Mouse (Mus musculus): Measurements from ENCODE around the gene Gm44805. TPM values are rescaled to one million over a fixed set of nuclear protein-coding genes. Genes with fewer than 3 reads are reported as not detected.

The Gm44805 gene
- total RNA-seq, 2 experiments from 2014 or later, result not detected

DNA sequence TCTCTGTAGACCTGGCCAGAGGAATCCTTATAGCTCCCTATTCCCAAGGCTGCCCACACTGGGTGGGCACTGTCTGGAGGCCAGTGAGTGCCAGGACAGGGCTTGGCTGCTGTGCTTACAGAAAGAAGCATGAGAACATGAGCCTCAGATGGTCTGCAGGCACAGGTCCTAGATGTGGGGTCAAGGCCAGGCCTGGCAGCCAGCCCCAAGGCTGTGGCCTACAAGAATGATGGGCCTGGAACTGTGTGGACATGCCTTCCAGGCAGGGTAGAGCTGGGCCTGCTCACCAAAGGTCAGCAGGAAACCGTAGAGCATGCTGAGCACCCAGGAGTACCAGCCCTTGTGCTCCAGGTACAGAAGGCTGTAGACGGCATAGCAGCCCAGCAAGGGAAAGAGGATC, 46.6 kb downstream of the Gm44805 start:
- no peak for DNase-seq (ENCODE audit: extremely low spot score in 1 of 2, low spot score in 1 of 2)

- no peak for DNase-seq (ENCODE audit: extremely low spot score in 1 of 2, low spot score in 1 of 2)
Measured at GRCm38 (mm10) chr7:19633855-19634254, 47.4 kb downstream of the Gm44805 start.

DNA sequence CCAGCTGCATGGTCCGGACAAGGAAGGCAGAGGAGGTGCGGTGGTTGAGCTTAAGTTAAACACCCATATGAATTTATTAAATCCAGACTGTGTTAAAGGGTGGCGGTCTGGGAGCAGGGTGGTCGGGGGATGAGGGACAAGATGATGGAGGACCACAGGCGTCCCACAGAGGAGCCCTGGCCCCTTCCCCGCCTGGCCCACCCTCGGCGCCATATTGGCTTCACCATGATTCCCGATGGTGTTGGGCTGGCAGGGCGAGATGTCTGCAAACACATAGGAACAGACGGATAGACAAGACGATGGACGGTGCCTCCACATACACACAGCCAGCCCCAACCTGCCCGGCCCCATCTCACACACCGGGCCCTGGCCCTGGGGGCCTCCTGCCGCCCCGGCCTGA, 48.0 kb downstream of the Gm44805 start:
- DNase-seq (ENCODE audit: extremely low spot score in 1 of 2, low spot score in 1 of 2), result no peak

- no peak for DNase-seq (ENCODE audit: extremely low spot score in 1 of 2, low spot score in 1 of 2)
Measured at GRCm38 (mm10) chr7:19632720-19633119, 48.5 kb downstream of the Gm44805 start.

DNA sequence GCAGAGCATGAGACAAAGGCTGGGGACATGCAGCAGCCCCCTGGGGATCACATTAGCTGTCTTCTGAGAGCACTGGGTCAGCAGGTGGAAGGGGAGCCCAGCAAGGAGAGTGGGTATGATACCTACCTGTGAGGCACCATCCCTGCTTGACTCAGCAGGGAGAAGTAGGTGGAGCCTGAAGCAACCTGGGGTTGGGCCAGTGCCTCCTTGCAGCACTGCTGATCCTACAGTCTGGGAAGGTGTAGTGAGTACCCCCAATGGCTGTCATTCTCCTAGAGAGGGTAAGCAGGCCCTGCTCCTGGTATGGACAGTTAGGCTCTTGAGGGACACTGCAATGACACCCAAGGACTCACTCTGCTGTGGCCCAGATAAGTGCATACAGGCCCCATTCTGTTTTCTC, 48.9 kb downstream of the Gm44805 start:
- no peak for DNase-seq (ENCODE audit: extremely low spot score in 1 of 2, low spot score in 1 of 2)

- peak; percentile 73 to 87 for DNase-seq (ENCODE audit: extremely low spot score in 1 of 2, low spot score in 1 of 2)
Measured at GRCm38 (mm10) chr7:19629361-19629734, 51.9 kb downstream of the Gm44805 start, which contains the start of gene Relb. Gene Relb, minus strand, starts transcription at chr7:19629438.

GRCm38 (mm10) chr7:19628536-19629360, 52.5 kb downstream of the Gm44805 start:
- peak; percentile 64 to 74 for DNase-seq (ENCODE audit: extremely low spot score in 1 of 2, low spot score in 1 of 2)

DNA sequence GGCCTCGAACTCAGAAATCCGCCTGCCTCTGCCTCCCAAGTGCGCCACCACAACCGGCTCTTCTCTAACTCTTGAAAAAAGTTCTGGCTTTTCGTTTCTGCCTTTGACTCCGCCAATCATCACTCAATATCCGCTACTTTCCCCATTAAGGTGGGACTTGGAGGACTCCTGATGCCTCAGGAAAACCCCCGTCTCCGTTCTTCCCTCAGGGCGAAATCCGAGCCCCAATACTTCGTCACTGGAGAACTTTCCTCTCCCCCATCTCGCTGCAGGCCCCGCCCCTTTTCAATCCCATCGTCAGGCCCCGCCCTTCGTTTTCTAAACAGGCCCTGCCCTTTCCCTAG, 53.1 kb downstream of the Gm44805 start:
- DNase-seq (ENCODE audit: extremely low spot score in 1 of 2, low spot score in 1 of 2), result peak in 1 of 2 experiments; percentile 46

- no peak for DNase-seq (ENCODE audit: extremely low spot score in 1 of 2, low spot score in 1 of 2)
Measured at GRCm38 (mm10) chr7:19627721-19628120, 53.5 kb downstream of the Gm44805 start.

GRCm38 (mm10) chr7:19623433-19623832, 57.8 kb downstream of the Gm44805 start:
- no peak for DNase-seq (ENCODE audit: extremely low spot score in 1 of 2, low spot score in 1 of 2)

- DNase-seq (ENCODE audit: extremely low spot score in 1 of 2, low spot score in 1 of 2), result no peak
Measured at GRCm38 (mm10) chr7:19622241-19622640, 59.0 kb downstream of the Gm44805 start.

Other genes starting within 250 kb of the Gm44805 start
- gene Mark4, start 222.6 kb downstream of the Gm44805 start, total RNA-seq (2021), result 100 to 1,000 TPM in 1 of 2 experiments, 10 to 100 TPM in 1; 92.8 to 105 TPM
- under 1 TPM; 0.37 to 0.38 TPM for gene Exoc3l2, start 218.1 kb downstream of the Gm44805 start, total RNA-seq (2021)
- 1 to 10 TPM; 6.0 to 7.1 TPM for gene Bloc1s3, start 173.1 kb downstream of the Gm44805 start, total RNA-seq (2021)
- gene Trappc6a, start 173.0 kb downstream of the Gm44805 start, total RNA-seq (2021), result 10 to 100 TPM; 20.1 to 21.1 TPM
- under 1 TPM; 0.49 to 0.66 TPM for gene Nkpd1, start 163.6 kb downstream of the Gm44805 start, total RNA-seq (2021)
- 100 to 1,000 TPM; 103 to 112 TPM for gene Ppp1r37, start 118.3 kb downstream of the Gm44805 start, total RNA-seq (2021)
- 1 to 10 TPM in 1 of 2 experiments, under 1 TPM in 1; 0.30 to 1.0 TPM for gene Zfp296, start 104.1 kb downstream of the Gm44805 start, total RNA-seq (2021)
- 10 to 100 TPM; 38.0 to 40.7 TPM for gene Gemin7, start 103.8 kb downstream of the Gm44805 start, total RNA-seq (2021)
- 10 to 100 TPM; 70.6 to 94.5 TPM for gene Clasrp, start 76.9 kb downstream of the Gm44805 start, total RNA-seq (2021)
- gene Relb, start 52.0 kb downstream of the Gm44805 start, total RNA-seq (2021), result 10 to 100 TPM in 1 of 2 experiments, 1 to 10 TPM in 1; 9.4 to 10.4 TPM
- 100 to 1,000 TPM; 148 TPM for gene Clptm1, start 16.4 kb downstream of the Gm44805 start, total RNA-seq (2021)
- gene Apoc2, start 3.5 kb downstream of the Gm44805 start, total RNA-seq (2021), result not detected
- not detected for gene Apoc4, start 56 bp upstream of the Gm44805 start, total RNA-seq (2021)
- 1 to 10 TPM; 4.8 to 7.5 TPM for gene Apoc1, start 11.2 kb upstream of the Gm44805 start, total RNA-seq (2021)
- 1,000 to 10,000 TPM; 2,615 to 2,768 TPM for gene Apoe, start 17.8 kb upstream of the Gm44805 start, total RNA-seq (2021)
- gene Tomm40, start 34.0 kb upstream of the Gm44805 start, total RNA-seq (2021), result 100 to 1,000 TPM; 109 TPM
- 1 to 10 TPM; 7.9 to 9.1 TPM for gene Nectin2, start 69.1 kb upstream of the Gm44805 start, total RNA-seq (2021)
- gene Bcam, start 89.6 kb upstream of the Gm44805 start, total RNA-seq (2021), result 10 to 100 TPM in 1 of 2 experiments, 1 to 10 TPM in 1; 8.7 to 11.4 TPM
- gene Cblc, start 115.4 kb upstream of the Gm44805 start, total RNA-seq (2021), result not detected
- gene Bcl3, start 141.3 kb upstream of the Gm44805 start, total RNA-seq (2021), result under 1 TPM; 0.49 to 0.61 TPM
- 1 to 10 TPM; 1.8 to 2.9 TPM for gene Gm19345, start 170.6 kb upstream of the Gm44805 start, total RNA-seq (2021)
- gene Ceacam16, start 179.9 kb upstream of the Gm44805 start, total RNA-seq (2021), result not detected
- gene Ceacam19, start 206.5 kb upstream of the Gm44805 start, total RNA-seq (2021), result not detected
- 10 to 100 TPM; 10.2 to 15.9 TPM for gene Pvr, start 239.7 kb upstream of the Gm44805 start, total RNA-seq (2021)